Mouse (Mus musculus) left cerebral cortex, adult 2 months (tissue): ENCODE data around the gene Gpr18. TPM values are rescaled to one million over a fixed set of nuclear protein-coding genes. Genes with fewer than 3 reads are reported as not detected.

Experiments used
- DNase-seq, 2 experiments: peaks; one replicate each; pipeline ENCODE4 v3.0.0; 2021 to 2022; ENCODE audit warnings: low spot score in 2 of 2, mixed read lengths in 1 of 2; ENCODE audit errors: extremely low spot score in 1 of 2
- H3K27ac ChIP-seq: fragments of 200-600 bp; 2 replicates; pipeline ENCODE4 v1.8.1; 2022
- H3K4me3 ChIP-seq: fragments of 200-600 bp; 2 replicates; pipeline ENCODE4 v1.8.1; 2022
- CTCF ChIP-seq: fragments of 200-600 bp; IDR thresholded peaks from 2 replicates; pipeline ENCODE4 v1.8.1; 2022; ENCODE audit warnings: antibody characterized with exemption, mild to moderate bottlenecking, moderate library complexity
- intact Hi-C: fragments of 180-260 bp; cut with DNase I; formaldehyde crosslinking; loops from one replicate; pipeline ENCODE4 v1.15.1; 2025
- total RNA-seq, 2 experiments: library from RNA; stranded (reverse); gene quantifications; 2 replicates each; pipeline ENCODE4 v1.2.3; 2021

Gene Gpr18
- total RNA-seq, 2 experiments from 2014 or later, result not detected

DNA sequence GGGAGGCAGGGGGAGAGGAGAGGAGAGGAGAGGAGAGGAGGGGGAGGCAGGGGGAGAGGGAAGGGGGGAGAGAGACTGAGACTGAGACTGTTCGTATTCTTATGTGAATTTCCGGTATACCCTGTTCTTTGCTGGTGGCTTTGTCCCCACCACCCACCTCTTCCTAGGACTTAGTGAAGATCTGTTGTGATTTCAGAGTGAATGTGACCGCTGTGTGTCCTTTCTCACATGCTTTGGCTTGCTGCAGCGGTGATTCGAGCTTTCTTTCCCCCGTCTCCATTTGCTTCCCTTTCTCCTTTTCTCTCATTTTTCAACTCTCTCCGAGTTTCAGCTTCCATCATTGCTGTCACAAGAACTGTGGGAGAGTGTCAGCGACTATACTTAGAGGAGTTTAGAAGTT lies 31.1 kb upstream of the Gpr18 start:
- intact Hi-C loops, result no loop called here
- H3K27ac ChIP-seq, result no peak overlapping the region
- no peak overlapping the region for H3K4me3 ChIP-seq
- DNase-seq, result no peak
- TF ChIP-seq CTCF, result no peak

DNA sequence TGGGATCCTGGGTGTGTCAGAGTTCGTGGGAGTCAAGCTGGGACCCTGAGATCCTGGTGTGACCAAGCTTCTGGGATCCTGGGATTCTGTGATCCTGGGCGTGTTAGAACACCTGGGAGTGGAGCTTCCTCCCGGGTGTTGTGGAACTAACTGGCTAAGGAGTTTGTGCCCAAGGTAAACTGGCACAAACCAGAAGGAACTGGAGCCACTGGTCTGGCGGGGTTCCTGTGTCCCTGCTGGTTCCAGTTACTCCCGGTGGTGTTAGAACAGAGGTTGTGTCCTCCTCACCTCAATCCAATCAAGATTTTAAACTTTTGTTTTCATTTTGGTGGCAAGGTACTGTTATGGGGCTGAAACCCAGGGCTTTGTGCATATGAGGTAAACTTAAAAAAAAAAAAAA lies 30.6 kb upstream of the Gpr18 start:
- no peak for TF ChIP-seq CTCF
- no peak for DNase-seq
- H3K27ac ChIP-seq, result no peak overlapping the region
- intact Hi-C loops, result no loop called here
- no peak overlapping the region for H3K4me3 ChIP-seq

DNA sequence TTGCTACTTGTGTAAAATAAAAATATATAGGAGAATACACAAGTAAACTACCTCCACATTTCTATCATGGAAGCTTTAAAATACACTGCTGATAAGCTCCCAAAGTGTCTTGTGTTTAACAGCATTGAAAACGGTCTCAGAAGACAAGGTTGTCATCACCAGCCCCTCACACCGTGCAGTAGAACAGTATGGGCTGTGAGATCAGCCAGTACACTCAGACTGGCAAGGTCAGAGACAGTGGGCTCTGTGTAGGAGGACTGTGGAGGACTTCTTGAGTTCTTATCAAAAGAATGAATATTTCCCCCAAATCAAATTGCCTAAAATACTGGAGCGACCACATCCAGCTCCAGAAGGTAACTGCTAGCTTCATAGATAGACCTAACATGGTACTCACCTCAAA lies 24.0 kb upstream of the Gpr18 start:
- Histone ChIP-seq H3K4me3 (no peak overlapping the region), H3K27ac (no peak overlapping the region)
- no peak for DNase-seq
- TF ChIP-seq CTCF, result no peak
- intact Hi-C loops, result no loop called here

DNA sequence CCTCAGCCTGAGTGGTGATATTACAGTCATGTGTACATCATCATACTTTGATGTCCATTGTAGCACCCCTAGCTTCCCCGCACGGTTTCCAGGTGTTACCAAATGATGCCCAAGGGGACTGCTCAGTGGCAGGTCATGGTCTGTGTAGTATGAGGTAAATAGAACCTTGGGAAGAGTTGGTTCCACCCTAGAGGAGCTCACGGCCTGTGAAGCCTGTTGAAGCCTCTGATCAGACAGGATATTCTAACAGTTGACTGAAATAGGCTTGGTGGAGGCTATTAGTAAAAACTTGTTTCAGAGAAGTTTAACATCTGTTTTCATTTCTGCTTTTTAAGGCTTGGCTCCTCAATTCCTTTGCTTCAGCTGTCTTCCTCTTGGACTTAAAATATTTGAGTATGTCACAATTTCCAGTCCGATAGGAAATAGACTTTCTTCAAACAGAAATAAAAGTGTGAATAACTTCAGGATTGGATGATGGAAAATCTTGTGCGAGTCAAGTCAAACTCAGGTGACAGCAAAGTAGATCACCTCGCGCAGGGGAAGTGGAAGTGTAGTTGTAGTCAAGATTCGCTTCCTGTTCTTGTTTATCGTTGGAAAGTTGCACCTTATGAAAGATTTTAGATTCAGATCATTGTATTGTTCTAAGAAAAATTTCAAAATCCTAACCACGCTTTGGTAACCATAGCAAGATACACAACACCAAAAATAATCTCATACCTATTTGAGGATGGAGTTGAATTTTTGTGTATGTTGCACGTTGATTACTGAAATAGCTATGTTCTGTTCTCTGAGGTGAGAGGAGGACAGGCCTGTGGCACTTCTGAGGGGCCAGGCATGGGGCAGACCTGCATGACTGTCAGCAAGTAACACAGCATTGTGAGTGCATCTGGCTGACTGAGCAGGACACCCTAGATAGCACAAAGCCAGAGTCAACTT lies 22.9 kb upstream of the Gpr18 start:
- DNase-seq, result no peak
- intact Hi-C loops, result no loop called here
- TF ChIP-seq CTCF, result no peak
- Histone ChIP-seq H3K4me3 (no peak overlapping the region), H3K27ac (no peak overlapping the region)

DNA sequence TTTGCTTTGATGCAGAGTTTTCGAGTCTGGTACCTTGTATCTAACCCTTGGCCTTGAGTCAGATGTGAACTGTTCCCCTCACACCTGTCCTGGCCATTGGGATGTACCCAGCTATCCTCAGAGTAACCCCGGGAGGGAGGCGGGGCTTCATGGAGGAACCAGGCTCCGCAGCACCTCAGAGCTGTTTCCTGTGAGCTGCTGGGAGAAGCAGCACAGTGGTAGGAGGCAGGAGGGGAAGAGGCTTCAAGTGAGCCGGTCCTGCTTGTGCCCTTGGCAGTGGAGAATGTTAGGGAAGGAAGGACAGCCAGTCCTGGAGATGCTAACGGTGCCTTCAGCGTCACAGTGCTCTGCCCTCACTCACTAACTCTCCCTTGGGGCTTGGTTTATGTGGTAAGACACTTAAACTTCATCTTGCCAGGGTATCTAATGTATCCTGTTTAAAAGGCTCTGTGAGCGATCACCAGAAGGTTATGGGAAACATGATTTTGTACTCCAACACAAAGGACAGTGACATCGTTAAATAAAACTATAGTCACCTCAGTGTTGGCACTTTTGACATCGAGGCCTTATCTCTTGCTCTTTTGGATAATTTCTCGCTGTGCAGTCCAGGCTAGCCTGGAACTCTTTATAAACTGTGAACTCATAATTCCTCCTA lies 22.1 kb upstream of the Gpr18 start:
- no peak overlapping the region; the same call in 1 of the 2 replicates for H3K27ac ChIP-seq
- intact Hi-C loops, result no loop called here
- DNase-seq, result no peak
- H3K4me3 ChIP-seq, result no peak overlapping the region
- TF ChIP-seq CTCF, result no peak

DNA sequence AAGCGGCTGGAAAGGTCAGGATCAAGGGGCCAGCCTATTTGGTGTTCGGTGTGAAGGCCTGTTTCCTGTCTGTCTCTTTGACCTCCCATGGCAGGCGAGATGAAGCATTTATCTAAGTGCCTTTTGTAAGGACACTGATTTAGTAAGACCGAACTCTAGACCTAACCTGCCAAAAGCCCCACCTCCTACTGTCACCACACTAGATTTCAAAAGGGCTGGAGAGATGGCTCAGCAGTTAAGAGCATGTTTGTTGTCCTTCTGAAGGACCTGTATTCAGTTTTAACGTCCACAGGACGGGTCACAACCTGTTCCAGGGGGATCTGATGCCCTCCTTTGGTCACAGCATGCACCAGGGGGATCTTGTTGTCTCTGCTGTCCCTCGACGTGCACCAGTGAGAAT lies 21.3 kb upstream of the Gpr18 start:
- H3K27ac ChIP-seq, result no peak overlapping the region
- H3K4me3 ChIP-seq, result no peak overlapping the region
- DNase-seq, result no peak
- intact Hi-C loops, result no loop called here
- TF ChIP-seq CTCF, result no peak

DNA sequence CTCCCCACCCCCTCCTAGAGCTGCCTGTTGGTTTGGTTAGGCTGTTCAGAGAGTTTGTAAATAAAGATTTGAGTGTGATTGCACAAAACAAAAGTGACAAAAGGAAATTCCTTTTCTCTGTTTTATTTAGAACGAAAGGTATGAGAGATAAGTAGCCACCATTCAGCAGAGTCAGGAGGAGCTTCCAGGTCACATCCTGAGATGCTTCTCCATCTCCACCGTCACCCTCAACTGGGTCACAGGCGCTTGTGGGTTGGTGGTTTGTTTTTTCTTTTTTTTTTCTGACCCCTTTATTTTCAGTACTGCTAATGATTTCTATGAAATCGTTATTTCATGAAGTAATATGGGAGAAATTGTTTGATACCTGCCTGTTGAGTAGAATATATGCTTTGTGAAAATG lies 20.8 kb upstream of the Gpr18 start:
- DNase-seq, result no peak
- Histone ChIP-seq H3K27ac (no peak overlapping the region), H3K4me3 (no peak overlapping the region)
- TF ChIP-seq CTCF, result no peak
- intact Hi-C loops, result no loop called here

DNA sequence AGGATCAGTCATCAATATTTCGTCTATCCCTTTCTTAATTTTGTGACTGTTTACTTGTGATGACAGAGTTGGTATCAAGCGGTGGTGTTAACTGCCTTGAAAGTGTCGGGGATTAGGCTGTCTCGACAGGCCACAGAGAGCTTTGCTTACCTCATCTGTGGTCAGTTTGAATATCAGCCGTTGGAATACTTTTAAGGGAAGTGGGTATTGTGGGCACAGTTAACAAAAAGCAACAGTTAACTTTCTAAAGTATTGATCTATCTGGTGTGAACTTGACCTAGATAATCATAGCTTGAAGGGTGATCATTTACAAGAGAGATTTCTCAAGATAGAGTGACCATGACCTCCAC lies 19.0 kb upstream of the Gpr18 start:
- intact Hi-C loops, result no loop called here
- no peak overlapping the region for H3K4me3 ChIP-seq
- H3K27ac ChIP-seq, result no peak overlapping the region
- TF ChIP-seq CTCF, result no peak
- DNase-seq, result no peak

DNA sequence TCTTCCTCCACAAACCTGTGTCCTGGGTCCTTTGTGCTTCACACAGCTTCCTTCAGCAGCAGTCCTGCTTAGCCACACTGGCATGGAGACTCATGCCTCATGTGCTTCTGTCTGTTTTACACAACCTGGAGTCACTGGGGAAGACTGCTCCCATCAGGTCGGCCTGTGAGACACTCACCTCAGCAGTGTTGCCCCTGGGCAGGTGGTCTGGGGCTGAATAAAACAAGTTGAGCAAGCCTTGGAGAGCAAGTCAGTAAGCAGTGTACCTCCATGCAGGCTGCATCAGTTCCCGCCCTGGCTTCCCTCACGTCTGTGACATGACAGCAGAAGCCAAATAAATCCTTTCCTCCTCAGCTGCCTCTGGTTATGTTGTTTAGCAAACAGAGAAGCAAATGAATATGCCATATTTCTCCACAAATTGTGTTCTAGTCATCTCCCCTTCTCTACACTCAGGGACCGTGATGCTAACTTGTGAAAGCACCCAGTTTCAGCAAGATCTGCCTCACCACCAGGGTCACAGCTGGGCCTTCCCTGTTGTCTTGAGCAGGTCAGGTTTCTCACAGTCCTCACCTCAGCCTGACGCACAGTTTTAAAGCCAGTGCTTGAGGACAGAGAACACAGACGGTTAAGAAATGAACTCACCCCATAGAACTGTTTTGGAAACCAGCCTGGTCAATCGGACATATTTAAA lies 18.5 kb upstream of the Gpr18 start:
- H3K27ac ChIP-seq, result no peak overlapping the region
- intact Hi-C loops, result no loop called here
- TF ChIP-seq CTCF, result no peak
- H3K4me3 ChIP-seq, result no peak overlapping the region
- no peak for DNase-seq

DNA sequence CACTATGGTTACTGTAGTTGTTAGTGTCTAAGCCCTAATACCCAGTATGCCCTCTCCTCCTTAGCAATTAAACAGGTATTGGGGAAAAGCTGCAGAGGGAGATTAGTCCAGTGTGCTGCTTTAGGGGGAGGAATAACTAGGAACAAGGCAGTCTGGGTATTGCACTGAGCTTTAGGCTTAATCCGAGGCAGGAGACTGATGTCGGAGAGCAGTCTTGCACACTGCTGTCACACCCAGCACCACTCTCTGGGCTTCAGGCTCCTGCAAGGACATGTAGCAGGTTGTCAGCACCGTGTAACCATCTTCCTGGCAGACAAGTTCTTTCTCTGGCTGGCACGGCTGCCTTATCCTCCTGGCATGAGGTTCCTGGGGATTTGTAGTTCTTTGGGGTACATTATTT lies 16.6 kb upstream of the Gpr18 start:
- TF ChIP-seq CTCF, result no peak
- no peak overlapping the region for H3K4me3 ChIP-seq
- no peak overlapping the region for H3K27ac ChIP-seq
- intact Hi-C loops, result no loop called here
- DNase-seq, result no peak

DNA sequence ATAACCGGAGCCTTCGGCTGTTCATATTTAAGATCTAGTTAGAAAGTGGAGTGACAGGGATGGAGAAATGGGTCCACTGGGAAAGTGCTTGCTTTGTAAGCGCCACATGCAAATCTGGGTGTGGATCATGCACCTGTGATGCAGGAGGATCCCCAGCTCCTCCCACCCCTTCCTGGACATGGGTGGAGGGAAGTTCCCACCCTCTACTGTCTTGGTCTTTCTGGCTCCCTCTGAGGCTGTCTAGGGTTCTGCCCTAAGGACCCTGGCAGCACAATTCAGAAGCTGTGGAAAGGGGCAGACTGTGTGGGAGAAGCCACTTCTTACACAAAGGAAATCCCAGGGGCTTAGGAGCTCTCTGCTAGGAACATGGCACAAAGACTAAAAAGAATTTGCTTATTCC lies 16.0 kb upstream of the Gpr18 start:
- intact Hi-C loops, result no loop called here
- no peak overlapping the region for H3K4me3 ChIP-seq
- no peak overlapping the region for H3K27ac ChIP-seq
- no peak for DNase-seq
- TF ChIP-seq CTCF, result no peak

DNA sequence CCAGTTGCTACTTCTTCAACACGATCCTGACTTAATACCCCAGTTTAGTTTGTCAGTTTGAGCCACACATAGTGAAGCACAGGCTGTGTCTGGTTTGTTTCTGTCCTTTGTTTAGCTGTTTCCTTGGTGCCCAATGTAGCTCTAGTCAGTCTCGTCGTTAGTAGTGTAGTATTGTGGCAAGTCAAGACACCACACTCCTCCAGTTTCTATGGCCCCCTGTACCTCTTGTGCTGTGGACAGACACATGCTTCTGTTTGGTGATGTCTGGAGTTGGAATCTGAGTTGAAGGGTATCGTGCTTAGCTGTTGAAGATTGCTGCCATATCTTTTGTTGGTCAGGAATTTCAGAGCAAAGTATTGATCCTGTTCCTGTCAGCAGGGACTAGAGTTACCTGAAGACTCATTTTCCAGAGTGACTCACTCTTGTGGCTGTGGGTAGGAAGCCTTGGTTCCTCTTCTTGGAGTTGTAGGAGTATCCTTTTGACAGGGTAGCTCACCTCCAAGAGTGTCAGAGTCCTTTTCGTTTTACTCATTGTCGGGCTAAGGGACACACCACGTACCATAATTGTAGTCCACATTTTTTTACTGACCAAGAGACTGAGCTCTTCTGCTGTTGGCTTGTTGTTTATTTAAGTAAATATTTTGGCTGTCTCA lies 15.3 kb upstream of the Gpr18 start:
- DNase-seq, result no peak
- intact Hi-C loops, result no loop called here
- no peak for TF ChIP-seq CTCF
- Histone ChIP-seq H3K4me3 (no peak overlapping the region), H3K27ac (no peak overlapping the region)
